Mouse (Mus musculus) thymus, postnatal 14 days (tissue): ENCODE results near the gene Sdha.

Source experiments
- DNase-seq: peaks from one replicate; pipeline ENCODE4 v3.0.0; 2021

Gene Sdha

GRCm38 (mm10) chr13:74349566-74350434 is at the start of gene Sdha, which contains the start of gene Ccdc127:
TSS of gene Sdha (minus strand) at chr13:74350280.
TSS of gene Ccdc127 (plus strand) at chr13:74350309.
- DNase-seq = peak; percentile 97

DNA sequence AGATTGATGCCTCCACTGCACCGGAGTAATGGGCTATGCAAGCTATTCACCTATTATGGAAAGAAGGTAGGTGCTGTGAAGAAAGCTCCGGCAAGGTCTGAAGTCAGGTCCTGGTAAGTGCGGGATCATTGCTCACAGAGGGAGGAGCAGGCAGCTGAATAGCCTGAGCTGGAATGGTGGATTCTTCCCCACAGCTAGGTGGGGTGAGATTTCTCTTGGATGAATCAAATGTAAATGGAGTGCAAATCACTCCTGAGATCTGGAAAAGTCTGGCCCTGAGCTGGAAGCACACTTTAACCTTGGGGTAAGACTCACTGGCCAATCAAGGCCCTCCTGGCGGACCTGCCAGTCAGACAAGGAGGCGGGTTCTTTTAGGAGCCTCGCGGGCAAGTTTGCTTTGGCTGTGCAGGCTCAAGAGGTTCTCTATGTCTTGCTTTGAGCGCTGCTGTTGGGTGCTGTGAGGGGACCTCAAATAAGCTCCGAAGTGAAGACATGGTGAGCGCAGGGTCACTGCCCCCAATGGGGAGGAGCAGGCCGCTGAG is 49.3 kb upstream of the Sdha start, which contains the start of gene Ftl1-ps1:
TSS of gene Ftl1-ps1 (plus strand) at position 397 of the 542 bp plus-strand sequence.
- DNase-seq = no peak

DNA sequence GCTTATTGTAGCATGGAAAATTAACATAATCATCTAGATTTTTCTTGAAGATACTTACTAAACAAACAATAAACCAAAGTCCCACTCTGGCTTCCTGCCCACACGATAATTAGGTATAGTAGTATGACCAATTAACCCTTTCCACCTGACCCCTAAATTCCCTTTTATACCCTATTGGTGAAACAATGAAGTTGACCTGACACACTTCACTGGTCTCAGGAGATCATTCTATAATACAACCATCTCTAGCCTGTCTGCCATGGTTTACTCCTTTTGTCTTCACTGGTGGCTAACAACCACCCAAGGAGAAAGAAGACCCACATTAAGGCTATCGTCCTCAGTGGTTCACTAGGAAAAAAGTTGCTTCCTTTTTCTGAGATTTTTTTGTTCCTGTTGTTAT is 41.1 kb upstream of the Sdha start:
- DNase-seq = no peak

GRCm38 (mm10) chr13:74390371-74390990 is 40.4 kb upstream of the Sdha start, which contains the start of gene Zfp72:
TSS of gene Zfp72 (minus strand) at chr13:74390836.
- peak; percentile 66 for DNase-seq

- DNase-seq = no peak
These were observed 39.6 kb upstream of the Sdha start for GRCm38 (mm10) chr13:74389730-74390129.

GRCm38 (mm10) chr13:74382289-74382688 is 32.2 kb upstream of the Sdha start:
- no peak for DNase-seq

- no peak for DNase-seq
These were observed 31.6 kb upstream of the Sdha start for GRCm38 (mm10) chr13:74381533-74382276.

GRCm38 (mm10) chr13:74363859-74364235 is 13.8 kb upstream of the Sdha start, which contains the start of gene Lrrc14b:
TSS of gene Lrrc14b (minus strand) at chr13:74364005.
- no peak for DNase-seq

DNA sequence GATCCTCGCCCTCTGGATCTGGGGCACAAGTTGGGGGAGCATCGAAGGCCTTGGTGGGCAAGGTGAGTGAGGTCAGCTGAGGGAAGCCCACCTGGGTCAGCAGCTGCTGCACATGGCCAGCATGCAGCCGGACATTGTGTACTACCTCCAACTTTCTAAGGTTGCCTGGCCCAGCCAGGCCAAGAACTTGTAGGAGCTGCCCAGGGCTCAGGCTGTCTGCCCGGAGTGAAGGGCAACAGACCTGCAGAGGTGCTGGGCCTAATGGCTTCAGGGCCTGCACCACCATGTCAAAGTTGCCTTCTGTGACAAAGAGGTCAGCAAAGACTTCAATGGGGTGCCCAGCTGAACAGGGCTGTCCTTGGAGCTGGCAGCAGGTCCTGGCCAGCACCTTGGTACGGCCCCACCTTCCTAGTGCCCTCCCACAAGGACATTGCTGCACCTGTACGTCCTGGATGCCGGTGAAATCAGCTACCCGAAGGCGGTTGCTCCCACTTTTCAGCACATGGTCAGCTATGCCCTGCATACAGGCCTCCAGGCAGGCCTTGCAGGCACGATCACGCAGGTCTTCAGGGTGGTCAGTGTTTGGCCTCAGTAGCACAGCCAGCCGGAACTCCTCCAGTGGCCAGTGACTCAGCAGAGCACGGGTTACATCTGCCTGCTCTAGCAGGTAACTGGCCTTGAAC is 13.2 kb upstream of the Sdha start:
- no peak for DNase-seq

- no peak for DNase-seq
These were observed 12.1 kb upstream of the Sdha start for GRCm38 (mm10) chr13:74362218-74362617.

DNA sequence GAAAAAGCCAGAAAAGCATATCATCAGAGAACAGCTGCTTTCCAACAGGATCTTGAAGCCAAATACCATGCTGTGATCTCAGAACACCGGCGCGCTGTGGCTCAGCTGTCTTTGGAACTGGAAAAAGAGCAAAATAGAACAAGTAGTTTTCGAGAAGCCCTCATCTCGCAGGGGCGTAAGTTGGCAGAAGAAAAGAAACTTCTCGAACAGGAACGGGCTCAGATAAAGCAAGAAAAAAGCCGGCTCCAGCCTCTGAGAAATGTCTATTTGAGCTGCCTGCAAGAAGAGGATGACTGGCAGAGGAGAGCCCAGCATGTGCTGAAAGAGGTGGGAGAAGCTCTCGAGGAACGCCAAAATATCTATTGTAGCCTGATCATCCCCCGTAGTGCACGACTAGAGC is 6.4 kb upstream of the Sdha start:
- DNase-seq = no peak

DNA sequence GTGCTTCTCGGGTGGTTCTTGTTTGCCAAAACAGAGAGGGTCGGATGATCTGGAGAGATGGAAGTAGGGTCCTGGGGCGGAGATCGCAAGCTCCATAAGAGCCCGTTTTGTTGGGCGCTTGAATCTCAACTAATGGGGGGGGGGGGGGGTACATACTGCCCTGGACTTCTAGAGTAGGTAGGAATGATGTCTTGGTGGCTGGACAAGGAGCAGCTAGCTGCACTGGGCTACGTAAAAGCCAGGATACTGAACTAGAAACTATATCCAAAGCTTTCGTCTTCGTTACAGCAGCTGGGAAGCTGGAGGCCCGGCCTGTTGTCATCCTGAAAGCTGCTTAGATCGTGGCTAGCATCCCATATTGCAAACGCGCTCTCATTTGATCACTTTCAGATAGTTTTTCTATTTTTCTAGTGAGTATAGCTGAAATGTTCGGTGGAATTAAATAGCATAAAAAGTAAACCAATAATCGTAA is 391 bp upstream of the Sdha start:
- peak; percentile 21 for DNase-seq

DNA sequence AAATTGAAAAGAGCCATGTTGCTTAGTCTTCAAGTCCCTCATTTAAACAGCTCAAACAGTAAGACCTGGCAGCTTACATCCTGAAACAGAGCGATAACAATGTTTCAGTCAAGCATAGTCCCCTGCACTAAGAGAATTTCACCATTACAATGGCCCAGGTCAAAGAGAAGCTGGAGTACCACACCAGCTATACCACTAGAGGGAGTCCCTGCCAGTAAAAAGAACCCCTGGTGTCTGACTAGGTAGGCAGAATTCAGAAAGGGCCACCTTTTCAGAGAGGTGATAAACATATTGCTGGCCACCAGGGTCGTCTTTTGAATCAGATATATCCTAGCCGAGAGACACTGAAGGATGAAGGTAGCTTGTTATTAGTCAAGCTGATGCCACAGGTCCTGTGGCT is 9.0 kb downstream of the Sdha start:
- DNase-seq = peak; percentile 63

GRCm38 (mm10) chr13:74329321-74329720 is 20.8 kb downstream of the Sdha start:
- no peak for DNase-seq

DNA sequence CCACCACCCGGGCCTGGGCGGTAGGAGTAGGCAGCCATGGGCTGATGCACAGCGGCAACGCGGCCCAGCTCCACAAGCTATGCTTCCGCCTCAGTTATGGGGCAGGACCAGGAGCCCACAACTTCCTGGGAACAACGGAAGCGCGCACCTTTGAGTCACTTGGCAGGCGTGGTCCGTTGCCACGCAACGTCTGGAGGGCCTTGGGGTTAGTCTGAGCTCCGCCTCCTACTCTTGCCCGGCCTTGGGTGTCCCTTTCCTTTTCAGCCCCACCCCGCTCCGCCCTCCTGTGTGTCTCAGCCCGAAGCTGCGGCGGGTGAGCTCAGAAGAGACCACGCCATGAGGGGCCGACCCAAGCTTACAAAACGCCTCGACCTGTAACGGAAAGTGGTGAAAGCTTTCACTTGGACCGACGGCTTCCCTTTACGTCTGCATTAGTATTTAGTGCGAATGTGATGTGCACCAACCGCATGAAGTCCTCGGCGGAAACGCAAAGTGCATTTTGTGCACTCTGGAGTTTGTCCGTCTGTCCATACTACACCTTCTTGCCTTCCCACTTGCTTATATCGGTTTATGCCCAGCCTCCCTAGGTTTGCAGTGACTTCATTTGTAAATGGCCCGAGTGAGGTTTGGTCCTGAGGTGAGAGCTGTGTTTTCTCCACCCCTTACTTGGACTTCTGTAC is 32.8 kb downstream of the Sdha start, which contains the start of gene Pdcd6:
TSS of gene Pdcd6 (minus strand) at position 411 of the 680 bp plus-strand sequence.
- DNase-seq = peak; percentile 92

DNA sequence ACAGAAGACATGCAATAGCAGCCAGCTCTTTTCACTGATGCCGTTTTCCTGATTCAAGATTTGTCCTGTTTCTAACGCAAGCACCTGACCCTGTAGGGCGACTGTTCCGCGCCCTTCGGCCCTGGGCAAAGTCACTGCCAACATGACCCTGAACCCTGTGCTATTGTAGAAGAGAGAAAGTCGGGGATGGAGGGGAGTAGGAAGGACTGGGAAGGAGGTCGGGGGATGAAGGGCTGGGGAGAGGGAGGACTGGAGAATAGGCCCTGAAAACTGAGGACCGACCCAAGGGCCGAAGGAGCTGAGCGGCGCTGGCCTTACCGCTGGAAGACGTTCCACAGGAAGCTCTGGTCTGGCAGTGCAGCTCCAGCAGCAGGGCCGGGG is 33.3 kb downstream of the Sdha start:
- no peak for DNase-seq

- DNase-seq = no peak
These were observed 33.7 kb downstream of the Sdha start for GRCm38 (mm10) chr13:74316386-74316785.

GRCm38 (mm10) chr13:74314616-74315015 is 35.5 kb downstream of the Sdha start:
- DNase-seq = no peak

DNA sequence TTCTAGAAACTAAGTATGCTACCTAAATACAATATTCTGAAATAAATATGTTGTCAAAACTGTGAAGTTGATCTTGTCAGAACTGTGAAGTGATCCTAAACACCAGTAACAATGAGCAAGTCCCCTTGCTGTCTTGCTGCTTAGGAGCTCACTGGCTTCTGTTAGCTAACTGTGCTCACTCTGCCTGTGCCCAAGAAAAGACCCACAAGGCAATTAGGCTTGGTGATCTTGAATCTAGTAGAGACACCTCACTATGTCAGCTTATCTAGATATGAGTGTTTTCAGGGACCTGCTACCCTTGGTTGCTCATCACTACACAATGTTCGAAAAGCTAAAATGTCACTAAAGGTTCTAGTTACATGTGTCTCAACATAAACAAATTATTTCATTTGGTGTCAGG is 44.3 kb downstream of the Sdha start:
- no peak for DNase-seq

GRCm38 (mm10) chr13:74305380-74305779 is 44.7 kb downstream of the Sdha start:
- DNase-seq = no peak
